Mouse (Mus musculus) hindbrain, postnatal 0 days (tissue): Measurements from ENCODE around the gene Adcy5. TPM values are rescaled to one million over a fixed set of nuclear protein-coding genes. Genes with fewer than 3 reads are reported as not detected.
A peak's percentile ranks its signal among the peaks of the same experiment; 100 is the strongest.

Experiments used
- ATAC-seq: fragments of 200-750 bp; cut with Nextera tagmentation; 2 replicates; pipeline ENCODE4 v1.8.0; 2017; ENCODE audit warnings: mild to moderate bottlenecking, moderate TSS enrichment, moderate library complexity
- DNase-seq: peaks from one replicate; pipeline ENCODE4 v3.0.0-alpha.2; 2015; ENCODE audit warnings: low spot score
- H3K27ac ChIP-seq: fragments of 300-500 bp; sonication (generic); 2 replicates; pipeline ENCODE4 v1.5.1; 2014; ENCODE audit warnings: mild to moderate bottlenecking
- H3K27me3 ChIP-seq: fragments of 300-500 bp; sonication (generic); 2 replicates; pipeline ENCODE4 v1.6.1; 2014; ENCODE audit warnings: low read length, mixed read lengths; ENCODE audit not compliant: insufficient read depth
- H3K36me3 ChIP-seq: fragments of 300-500 bp; sonication (generic); 2 replicates; pipeline ENCODE4 v1.6.1; 2014; ENCODE audit warnings: low read length, mixed read lengths; ENCODE audit not compliant: insufficient read depth
- H3K4me1 ChIP-seq: fragments of 300-500 bp; sonication (generic); 2 replicates; pipeline ENCODE4 v1.6.1; 2014; ENCODE audit warnings: antibody characterized with exemption, low read length, mixed read lengths; ENCODE audit not compliant: insufficient read depth
- H3K4me2 ChIP-seq: fragments of 300-500 bp; sonication (generic); 2 replicates; pipeline ENCODE4 v1.6.1; 2014; ENCODE audit warnings: low read depth, mild to moderate bottlenecking, low read length, moderate library complexity, mixed read lengths
- H3K4me3 ChIP-seq: fragments of 300-500 bp; sonication (generic); 2 replicates; pipeline ENCODE4 v1.5.1; 2014; ENCODE audit warnings: low read length
- H3K9ac ChIP-seq: fragments of 300-500 bp; sonication (generic); replicated peaks from 2 replicates; pipeline ENCODE4 v1.6.1; 2014; ENCODE audit warnings: mild to moderate bottlenecking, low read length, moderate library complexity, mixed read lengths
- H3K9me3 ChIP-seq: fragments of 300-500 bp; sonication (generic); 2 replicates; pipeline ENCODE4 v1.6.1; 2016; ENCODE audit warnings: low read length, mixed read lengths
- CTCF ChIP-seq: IDR thresholded peaks from 2 replicates; pipeline ENCODE4 v1.5.1; 2016; ENCODE audit warnings: antibody characterized with exemption, control low read depth, low read depth
- WGBS: fragments of 180-500 bp; shearing (Covaris S2); extraction: QIAGEN DNeasy Blood & Tissue Kit; methylation state at CpG from one replicate; pipeline ENCODE4 v1.1.7; 2014; 5-methylcytosine and 5-hydroxymethylcytosine counted together
- polyA plus RNA-seq: library from polyadenylated mRNA; unstranded; fragments of >200 nt; fragmentation: Nextera tagmentation; extraction: Ambion mirVana; gene quantifications from 2 replicates; pipeline ENCODE4 v1.2.1, GENCODE M21; 2015
- total RNA-seq: library from RNA; depleted of rRNA; stranded (reverse); fragments of >200 nt; gene quantifications from 2 replicates; pipeline ENCODE4 v1.2.3, GENCODE M21; 2014

Adcy5 gene
- total and polyA plus RNA-seq, 2 experiments from 2014 or later, result 6.3 to 85.5 TPM

DNA sequence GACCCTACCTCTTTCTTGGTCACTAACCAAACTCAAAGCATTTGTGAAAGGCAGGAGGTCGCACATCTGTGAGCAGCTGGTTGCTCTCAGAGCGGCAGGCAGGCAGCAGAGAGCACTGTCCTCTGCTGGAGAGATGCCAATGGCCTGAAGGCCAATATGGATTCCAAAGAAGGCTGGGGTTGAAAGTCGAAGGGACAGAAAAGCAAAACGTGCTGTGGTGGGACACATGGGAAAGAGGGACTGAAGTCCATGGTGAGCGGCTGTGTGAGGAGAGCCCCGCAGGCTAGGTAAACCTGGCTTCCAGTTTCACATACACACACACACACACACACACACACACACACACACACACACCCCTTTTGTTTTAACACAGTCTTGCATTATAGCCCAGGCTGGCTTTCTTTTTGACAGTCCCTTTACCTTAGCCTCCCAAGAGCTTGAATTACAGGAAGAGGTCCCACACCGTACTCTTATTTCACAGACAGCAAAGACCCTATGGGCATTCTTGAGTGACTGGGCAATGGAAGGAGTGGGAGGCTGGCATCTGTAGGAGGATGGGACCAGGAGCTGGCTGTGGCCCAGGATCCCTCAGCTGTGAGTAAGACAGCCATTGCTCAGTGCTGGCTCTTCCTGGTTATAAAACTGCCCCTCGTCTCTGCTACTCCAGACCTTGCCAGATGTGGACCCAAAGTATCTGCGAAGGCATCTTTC lies 45.9 kb downstream of the Adcy5 start:
- peaks cover 8% of the 10 kb centered on the region for H3K4me1 ChIP-seq
- H3K9ac ChIP-seq, result no peak overlapping the region
- 0 out of 2 replicates have a peak overlapping the region, but pooled peaks have one; percentile 11 for H3K27ac ChIP-seq
- peak; percentile 44 for DNase-seq
- WGBS, result 64% methylated on average over 9 of the region's 9 CpGs
- H3K36me3 ChIP-seq, result no peaks in the 10 kb centered on the region
- H3K4me2 ChIP-seq, result no peak overlapping the region
- H3K27me3 ChIP-seq, result no peaks in the 10 kb centered on the region
- H3K4me3 ChIP-seq, result no peak overlapping the region
- H3K9me3 ChIP-seq, result no peaks in the 10 kb centered on the region
- ATAC-seq, result no peak
- TF ChIP-seq CTCF, result no peak

GRCm38 (mm10) chr16:35201281-35201680 lies 46.6 kb downstream of the Adcy5 start:
- TF ChIP-seq CTCF, result no peak
- WGBS, result 67% methylated on average over 5 of the region's 5 CpGs
- Histone ChIP-seq H3K9ac (no peak overlapping the region), H3K4me2 (no peak overlapping the region), H3K27ac (no peak overlapping the region), H3K4me3 (no peak overlapping the region), H3K36me3 (no peaks in the 10 kb centered on the region), H3K9me3 (no peaks in the 10 kb centered on the region), H3K4me1 (peaks cover 15% of the 10 kb centered on the region), H3K27me3 (no peaks in the 10 kb centered on the region)
- DNase-seq (no peak), ATAC-seq (no peak)

DNA sequence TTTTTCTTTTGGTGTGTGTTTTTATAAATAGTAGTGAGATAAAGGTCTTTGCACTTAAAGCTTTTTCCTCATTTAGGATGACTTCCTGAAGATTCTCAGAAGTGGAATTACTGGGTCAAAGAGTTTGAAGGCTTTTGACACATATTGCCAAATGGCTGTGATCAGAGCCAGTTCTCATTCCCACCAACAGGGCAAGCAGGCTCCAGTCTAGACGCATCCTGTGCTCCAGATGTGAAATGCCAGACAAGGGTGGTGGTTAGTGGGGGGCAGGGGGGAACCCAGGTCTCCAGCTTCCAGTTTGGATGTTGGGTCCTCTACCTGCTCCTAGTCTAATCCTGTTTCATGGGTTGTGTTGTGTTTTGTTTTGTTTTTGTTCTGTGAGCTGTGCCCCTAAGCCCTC lies 48.8 kb downstream of the Adcy5 start:
- Histone ChIP-seq H3K9ac (no peak overlapping the region), H3K4me2 (no peak overlapping the region), H3K4me3 (no peak overlapping the region), H3K27ac (no peak overlapping the region), H3K27me3 (no peaks in the 10 kb centered on the region), H3K9me3 (no peaks in the 10 kb centered on the region), H3K36me3 (no peaks in the 10 kb centered on the region), H3K4me1 (peaks cover 19% of the 10 kb centered on the region)
- ATAC-seq, result no peak
- no peak for TF ChIP-seq CTCF
- no peak for DNase-seq
- 57% methylated on average over 1 of the region's 1 CpGs for WGBS

- TF ChIP-seq CTCF, result no peak
- Histone ChIP-seq H3K4me1 (peaks cover 25% of the 10 kb centered on the region), H3K4me2 (no peak overlapping the region), H3K9ac (no peak overlapping the region), H3K9me3 (no peaks in the 10 kb centered on the region), H3K27ac (peak overlapping the region; percentile 48), H3K4me3 (no peak overlapping the region), H3K27me3 (no peaks in the 10 kb centered on the region), H3K36me3 (no peaks in the 10 kb centered on the region)
- ATAC-seq (peak; percentile 46; the same call in 1 of the 2 replicates), DNase-seq (peak; percentile 53)
- 33% methylated on average over 5 of the region's 5 CpGs for WGBS
Measured at GRCm38 (mm10) chr16:35205681-35206080, 51.0 kb downstream of the Adcy5 start.

GRCm38 (mm10) chr16:35206426-35206825 lies 51.7 kb downstream of the Adcy5 start:
- no peak overlapping the region for H3K4me3 ChIP-seq
- no peaks in the 10 kb centered on the region for H3K27me3 ChIP-seq
- 0 out of 2 replicates have a peak overlapping the region, but pooled peaks have one; percentile 48 for H3K27ac ChIP-seq
- 80% methylated on average over 6 of the region's 6 CpGs for WGBS
- H3K4me2 ChIP-seq, result no peak overlapping the region
- no peak for TF ChIP-seq CTCF
- H3K9ac ChIP-seq, result no peak overlapping the region
- no peaks in the 10 kb centered on the region for H3K9me3 ChIP-seq
- no peak for DNase-seq
- H3K4me1 ChIP-seq, result peaks cover 25% of the 10 kb centered on the region
- no peaks in the 10 kb centered on the region for H3K36me3 ChIP-seq
- ATAC-seq, result no peak

DNA sequence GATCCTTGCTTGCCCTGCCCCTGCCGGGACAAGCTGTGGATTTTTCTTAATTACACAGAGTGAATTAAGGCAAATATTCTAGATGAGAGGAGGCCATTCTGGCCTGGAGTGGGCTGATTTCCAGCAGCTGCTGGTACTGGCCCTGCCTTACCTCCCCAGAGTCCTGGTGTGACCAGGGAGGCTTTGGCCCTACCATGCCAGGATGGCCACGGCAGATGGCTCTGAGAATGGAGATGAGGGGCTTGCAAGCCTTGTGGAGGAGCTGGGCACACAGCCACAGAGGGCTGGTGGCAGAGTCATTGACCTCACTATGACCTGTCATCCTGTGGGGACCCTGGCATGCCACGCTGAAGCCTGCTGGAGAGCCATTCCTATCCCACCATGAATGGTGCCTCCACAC lies 54.1 kb downstream of the Adcy5 start:
- Histone ChIP-seq H3K9me3 (no peaks in the 10 kb centered on the region), H3K27me3 (no peaks in the 10 kb centered on the region), H3K27ac (no peak overlapping the region), H3K4me3 (no peak overlapping the region), H3K4me2 (no peak overlapping the region), H3K4me1 (peaks cover 25% of the 10 kb centered on the region), H3K36me3 (no peaks in the 10 kb centered on the region), H3K9ac (no peak overlapping the region)
- 50% methylated on average over 3 of the region's 3 CpGs for WGBS
- DNase-seq (peak; percentile 42), ATAC-seq (no peak)
- no peak for TF ChIP-seq CTCF

GRCm38 (mm10) chr16:35209753-35210152 lies 55.1 kb downstream of the Adcy5 start:
- no peak overlapping the region for H3K9ac ChIP-seq
- TF ChIP-seq CTCF, result no peak
- ATAC-seq, result no peak
- H3K9me3 ChIP-seq, result no peaks in the 10 kb centered on the region
- H3K27ac ChIP-seq, result no peak overlapping the region
- H3K4me2 ChIP-seq, result no peak overlapping the region
- no peaks in the 10 kb centered on the region for H3K36me3 ChIP-seq
- no peak for DNase-seq
- H3K27me3 ChIP-seq, result no peaks in the 10 kb centered on the region
- 85% methylated on average over 5 of the region's 5 CpGs for WGBS
- H3K4me1 ChIP-seq, result peaks cover 25% of the 10 kb centered on the region
- no peak overlapping the region for H3K4me3 ChIP-seq
